Mouse (Mus musculus): ENCODE measurements at regions not wholly inside any gene's neighbourhood (a gene's known extent, or its start where the extent isn't known, plus 50 kb on each side); places are given as distances from the start of the nearest gene placed in this dataset.

DNA sequence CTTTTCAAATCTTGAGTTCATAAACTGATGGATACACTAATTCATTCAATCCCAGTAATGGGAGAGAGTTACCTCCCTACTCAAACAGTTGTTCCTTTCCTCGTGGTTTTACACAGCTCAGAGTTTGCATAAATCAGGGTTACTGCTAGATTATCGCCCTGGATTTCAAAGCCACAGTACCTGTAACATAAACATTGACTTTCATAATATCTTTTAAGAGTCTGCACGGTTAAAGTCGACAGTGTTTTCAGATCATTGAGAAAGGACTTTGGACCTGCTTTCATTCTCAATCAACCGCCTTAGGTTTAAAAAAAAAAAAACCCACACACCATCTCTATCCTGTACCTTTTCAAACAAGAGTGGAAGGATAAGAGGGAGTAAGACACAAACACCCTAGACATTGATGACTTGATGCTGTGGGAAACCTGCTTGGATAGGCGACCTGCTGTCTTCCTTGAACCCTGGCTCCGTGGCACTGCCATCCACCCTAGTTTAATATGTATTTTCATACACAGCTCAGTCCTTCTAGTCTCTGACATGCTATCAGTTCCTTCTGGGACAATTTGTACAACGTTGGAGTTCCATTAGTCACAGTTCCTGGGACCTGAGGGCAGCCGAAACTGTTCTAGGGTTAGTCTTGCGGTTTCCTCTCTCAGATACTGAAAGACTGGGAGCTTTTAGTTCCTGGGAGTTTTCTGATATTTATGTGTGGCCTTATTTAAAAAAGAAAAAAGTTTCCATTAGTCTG is 179.3 kb downstream of the Rnf152 start:
- Histone ChIP-seq H3K4me3 (replicated peaks; ENCODE audit: low read length) (no peak overlapping the region), H3K27me3 (replicated peaks; ENCODE audit: control insufficient read depth, insufficient read depth, low read length) (no peaks in the 10 kb centered on the region)
- 86% methylated on average over 10 of the region's 10 CpGs for WGBS

DNA sequence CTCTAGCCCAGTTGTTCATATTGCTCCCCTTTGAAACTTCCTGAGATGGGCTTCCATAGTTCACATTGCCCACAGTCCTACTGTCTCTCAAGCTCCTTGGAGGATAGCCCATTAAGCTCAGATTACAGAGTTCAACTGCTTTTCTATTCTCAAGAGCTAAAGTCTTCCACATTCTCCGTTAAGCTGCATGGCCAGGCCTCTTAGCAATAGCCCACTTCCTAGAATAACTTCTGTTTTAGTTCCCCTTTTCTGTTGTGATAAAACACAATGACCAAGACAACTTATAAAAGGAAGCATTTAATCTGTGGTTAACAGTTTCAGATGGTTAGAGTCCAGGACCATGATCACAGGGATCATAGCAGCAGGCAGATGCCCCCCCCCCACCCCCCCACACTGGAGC is 185.5 kb downstream of the Rnf152 start:
- no peak overlapping the region for H3K4me2 ChIP-seq (ENCODE audit: low read length)
- H3K4me1 ChIP-seq (replicated peaks; ENCODE audit: control insufficient read depth, insufficient read depth, low read length): no peaks in the 10 kb centered on the region
- no peaks in the 10 kb centered on the region for H3K27me3 ChIP-seq (replicated peaks; ENCODE audit: control insufficient read depth, insufficient read depth, low read length)
- no peak overlapping the region for H3K4me3 ChIP-seq (replicated peaks; ENCODE audit: low read length)
- no peaks in the 10 kb centered on the region for H3K36me3 ChIP-seq (ENCODE audit: control insufficient read depth, insufficient read depth)
- no peak overlapping the region for H3K27ac ChIP-seq (ENCODE audit: low read length)
- no peak for ATAC-seq
- H3K9me3 ChIP-seq (ENCODE audit: control insufficient read depth, low read length): no peaks in the 10 kb centered on the region
- no peak overlapping the region for H3K9ac ChIP-seq (replicated peaks; ENCODE audit: low read depth, low read length)
- 80% methylated on average over 1 of the region's 1 CpGs for WGBS

More for the DNA sequence above, 179.3 kb downstream of the Rnf152 start:
- Histone ChIP-seq H3K36me3 (ENCODE audit: control insufficient read depth, insufficient read depth) (no peaks in the 10 kb centered on the region), H3K9me3 (ENCODE audit: control insufficient read depth, low read length) (no peaks in the 10 kb centered on the region), H3K9ac (replicated peaks; ENCODE audit: low read depth, low read length) (no peak overlapping the region), H3K4me1 (replicated peaks; ENCODE audit: control insufficient read depth, insufficient read depth, low read length) (peaks cover 12% of the 10 kb centered on the region), H3K4me2 (ENCODE audit: low read length) (no peak overlapping the region), H3K27ac (ENCODE audit: low read length) (no peak overlapping the region)
- no peak for ATAC-seq

DNA sequence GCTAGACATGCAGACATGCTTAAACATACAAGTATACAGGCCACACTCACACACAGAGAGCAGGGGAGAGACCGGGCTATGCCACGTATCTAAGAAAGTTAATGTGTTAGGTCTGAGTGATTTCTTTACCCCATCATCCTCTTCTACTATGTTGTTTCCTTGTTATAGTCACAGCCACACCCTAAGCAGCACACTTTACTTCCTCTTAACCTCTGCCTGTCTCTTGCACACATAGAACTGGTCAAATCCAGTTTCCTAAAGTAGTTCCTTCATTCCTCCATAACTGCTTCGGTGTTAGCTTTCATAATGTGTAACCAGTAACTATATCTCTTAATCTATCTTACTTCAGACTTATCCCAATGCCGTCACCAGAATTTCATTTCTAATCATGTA is 186.4 kb downstream of the Rnf152 start:
- Histone ChIP-seq H3K4me1 (replicated peaks; ENCODE audit: control insufficient read depth, insufficient read depth, low read length) (no peaks in the 10 kb centered on the region), H3K9me3 (ENCODE audit: control insufficient read depth, low read length) (no peaks in the 10 kb centered on the region), H3K4me3 (replicated peaks; ENCODE audit: low read length) (no peak overlapping the region), H3K4me2 (ENCODE audit: low read length) (no peak overlapping the region), H3K27ac (ENCODE audit: low read length) (no peak overlapping the region), H3K27me3 (replicated peaks; ENCODE audit: control insufficient read depth, insufficient read depth, low read length) (no peaks in the 10 kb centered on the region), H3K36me3 (ENCODE audit: control insufficient read depth, insufficient read depth) (no peaks in the 10 kb centered on the region), H3K9ac (replicated peaks; ENCODE audit: low read depth, low read length) (no peak overlapping the region)
- ATAC-seq: no peak
- 97% methylated on average over 4 of the region's 4 CpGs for WGBS

DNA sequence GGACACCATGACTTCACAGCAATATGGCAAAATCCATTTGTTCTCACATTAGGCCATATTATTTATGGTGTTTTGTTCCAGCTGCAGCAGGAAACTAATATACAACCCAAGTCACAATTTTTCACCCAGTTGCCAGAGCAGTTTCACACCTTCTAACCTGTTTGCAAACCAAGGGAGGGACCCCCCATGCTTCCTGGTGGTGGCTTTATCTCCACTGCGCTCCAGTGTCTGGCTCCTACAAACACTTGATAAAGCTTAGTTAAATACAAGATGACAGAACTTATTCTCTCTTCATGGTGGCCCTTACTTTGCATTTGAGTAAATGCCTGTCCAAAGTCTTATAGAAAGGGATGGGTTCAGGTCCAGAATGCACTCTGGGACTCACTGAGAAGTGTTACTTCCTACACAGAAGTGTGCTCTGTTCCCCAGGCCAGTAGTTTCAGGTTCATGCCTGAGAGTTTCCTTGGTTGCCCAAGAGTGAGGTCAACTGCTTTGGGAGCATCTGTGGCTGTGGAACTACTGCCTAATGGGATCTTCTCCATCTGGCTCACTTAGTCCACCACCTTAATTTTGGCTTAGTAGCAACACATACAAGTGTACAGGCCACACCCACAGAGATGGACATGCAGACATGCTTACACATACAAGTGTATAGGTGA is 186.9 kb downstream of the Rnf152 start:
- no peak overlapping the region for H3K4me3 ChIP-seq (replicated peaks; ENCODE audit: low read length)
- H3K27ac ChIP-seq (ENCODE audit: low read length): no peak overlapping the region
- no peaks in the 10 kb centered on the region for H3K9me3 ChIP-seq (ENCODE audit: control insufficient read depth, low read length)
- 62% methylated on average over 1 of the region's 1 CpGs for WGBS
- no peak for ATAC-seq
- H3K27me3 ChIP-seq (replicated peaks; ENCODE audit: control insufficient read depth, insufficient read depth, low read length): no peaks in the 10 kb centered on the region
- no peak overlapping the region for H3K4me2 ChIP-seq (ENCODE audit: low read length)
- H3K4me1 ChIP-seq (replicated peaks; ENCODE audit: control insufficient read depth, insufficient read depth, low read length): no peaks in the 10 kb centered on the region
- no peaks in the 10 kb centered on the region for H3K36me3 ChIP-seq (ENCODE audit: control insufficient read depth, insufficient read depth)
- no peak overlapping the region for H3K9ac ChIP-seq (replicated peaks; ENCODE audit: low read depth, low read length)

DNA sequence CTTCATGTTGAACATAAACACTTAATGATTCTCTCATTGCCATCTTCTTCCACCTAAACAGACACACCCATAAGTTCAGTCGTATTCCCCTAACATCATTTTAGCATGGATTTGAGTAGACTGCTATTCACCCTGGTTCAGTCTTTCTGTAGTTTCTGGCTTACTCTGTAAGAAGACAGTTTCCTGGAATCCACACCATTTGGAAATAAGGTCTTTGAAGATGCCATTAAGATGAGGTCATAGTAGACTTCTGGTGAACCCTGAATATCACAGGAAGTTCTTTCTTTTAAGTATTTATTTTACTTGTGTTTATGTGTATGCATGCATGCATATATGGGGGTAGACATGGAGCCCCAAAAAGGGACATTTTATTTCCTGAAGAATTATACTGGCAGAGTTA is 187.7 kb downstream of the Rnf152 start:
- no peak overlapping the region for H3K27ac ChIP-seq (ENCODE audit: low read length)
- H3K36me3 ChIP-seq (ENCODE audit: control insufficient read depth, insufficient read depth): no peaks in the 10 kb centered on the region
- H3K4me3 ChIP-seq (replicated peaks; ENCODE audit: low read length): no peak overlapping the region
- H3K4me1 ChIP-seq (replicated peaks; ENCODE audit: control insufficient read depth, insufficient read depth, low read length): no peaks in the 10 kb centered on the region
- 86% methylated on average over 1 of the region's 1 CpGs for WGBS
- H3K4me2 ChIP-seq (ENCODE audit: low read length): no peak overlapping the region
- no peaks in the 10 kb centered on the region for H3K9me3 ChIP-seq (ENCODE audit: control insufficient read depth, low read length)
- no peaks in the 10 kb centered on the region for H3K27me3 ChIP-seq (replicated peaks; ENCODE audit: control insufficient read depth, insufficient read depth, low read length)
- ATAC-seq: no peak
- no peak overlapping the region for H3K9ac ChIP-seq (replicated peaks; ENCODE audit: low read depth, low read length)

DNA sequence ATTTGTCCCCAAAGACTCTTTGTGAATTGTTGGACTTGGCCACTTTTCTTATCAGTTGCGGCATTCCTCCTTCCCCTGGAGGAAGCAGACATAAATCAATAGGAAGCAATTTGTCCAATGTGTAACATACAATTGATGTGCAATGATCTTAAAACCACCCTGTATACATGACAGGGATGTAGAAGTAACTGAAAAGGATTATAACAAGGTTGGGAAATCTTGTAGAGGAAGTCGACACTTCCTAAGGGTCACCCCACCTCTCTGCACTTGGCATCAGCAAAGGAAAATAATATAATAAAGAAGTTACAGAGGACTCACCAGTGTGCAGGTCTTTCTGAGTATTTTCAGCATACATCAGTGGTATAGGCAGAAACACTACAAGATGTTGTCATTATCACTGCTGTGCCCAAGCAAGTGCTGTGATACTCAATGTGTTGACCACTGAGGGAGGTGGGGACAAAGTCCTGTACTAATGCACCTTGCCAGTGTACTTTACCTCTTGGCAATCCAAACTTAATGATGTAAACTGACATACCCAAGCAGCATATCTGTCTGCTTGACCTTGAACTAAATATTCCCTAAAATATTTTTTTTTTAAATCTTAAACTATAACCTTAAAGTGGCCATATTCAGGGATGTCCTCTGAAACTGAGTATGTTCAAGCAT is 198.9 kb downstream of the Rnf152 start:
- WGBS: 97% methylated on average over 2 of the region's 2 CpGs

DNA sequence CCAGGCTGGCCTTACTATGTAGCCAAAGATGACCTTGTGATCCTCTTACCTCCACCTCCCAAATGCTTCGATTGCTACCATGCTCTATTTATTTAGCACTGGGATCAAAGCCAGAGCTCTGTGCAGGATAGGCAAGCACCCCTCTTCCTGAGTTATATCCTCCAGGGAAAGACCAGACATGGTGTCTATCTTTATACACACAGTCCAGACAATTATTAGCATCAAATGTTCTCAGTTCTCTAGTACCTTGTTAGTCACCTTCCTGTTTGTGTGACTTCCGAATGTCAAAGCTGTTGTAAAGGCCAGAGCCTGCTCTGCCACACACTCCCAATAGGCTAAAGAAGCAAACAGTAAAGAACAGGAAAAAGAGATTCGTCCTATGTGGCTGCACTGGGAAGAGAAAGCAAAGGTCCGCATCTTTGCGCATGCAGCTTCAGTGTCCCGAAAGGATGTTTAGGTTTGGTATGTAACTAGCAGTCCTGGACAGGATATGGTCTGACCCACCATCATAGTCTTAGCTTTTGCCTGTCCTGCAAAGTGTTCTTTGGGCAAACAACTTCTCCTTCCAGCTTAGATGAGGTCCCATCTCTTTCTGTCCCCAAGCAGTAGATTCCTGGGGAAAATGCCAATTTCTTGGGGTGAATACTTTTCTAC is 204.2 kb downstream of the Rnf152 start:
- H3K9ac ChIP-seq (replicated peaks; ENCODE audit: low read depth, low read length): no peak overlapping the region
- H3K27ac ChIP-seq (ENCODE audit: low read length): no peak overlapping the region
- H3K9me3 ChIP-seq (ENCODE audit: control insufficient read depth, low read length): no peaks in the 10 kb centered on the region
- H3K4me1 ChIP-seq (replicated peaks; ENCODE audit: control insufficient read depth, insufficient read depth, low read length): no peaks in the 10 kb centered on the region
- H3K36me3 ChIP-seq (ENCODE audit: control insufficient read depth, insufficient read depth): no peaks in the 10 kb centered on the region
- H3K4me2 ChIP-seq (ENCODE audit: low read length): no peak overlapping the region
- H3K4me3 ChIP-seq (replicated peaks; ENCODE audit: low read length): no peak overlapping the region
- no peaks in the 10 kb centered on the region for H3K27me3 ChIP-seq (replicated peaks; ENCODE audit: control insufficient read depth, insufficient read depth, low read length)
- 91% methylated on average over 6 of the region's 6 CpGs for WGBS
- ATAC-seq: no peak

More for the DNA sequence above, 198.9 kb downstream of the Rnf152 start:
- H3K9ac ChIP-seq (replicated peaks; ENCODE audit: low read depth, low read length): no peak overlapping the region
- no peaks in the 10 kb centered on the region for H3K9me3 ChIP-seq (ENCODE audit: control insufficient read depth, low read length)
- H3K4me3 ChIP-seq (replicated peaks; ENCODE audit: low read length): no peak overlapping the region
- no peaks in the 10 kb centered on the region for H3K36me3 ChIP-seq (ENCODE audit: control insufficient read depth, insufficient read depth)
- no peaks in the 10 kb centered on the region for H3K4me1 ChIP-seq (replicated peaks; ENCODE audit: control insufficient read depth, insufficient read depth, low read length)
- H3K27ac ChIP-seq (ENCODE audit: low read length): no peak overlapping the region
- H3K4me2 ChIP-seq (ENCODE audit: low read length): no peak overlapping the region
- ATAC-seq: no peak
- no peaks in the 10 kb centered on the region for H3K27me3 ChIP-seq (replicated peaks; ENCODE audit: control insufficient read depth, insufficient read depth, low read length)

DNA sequence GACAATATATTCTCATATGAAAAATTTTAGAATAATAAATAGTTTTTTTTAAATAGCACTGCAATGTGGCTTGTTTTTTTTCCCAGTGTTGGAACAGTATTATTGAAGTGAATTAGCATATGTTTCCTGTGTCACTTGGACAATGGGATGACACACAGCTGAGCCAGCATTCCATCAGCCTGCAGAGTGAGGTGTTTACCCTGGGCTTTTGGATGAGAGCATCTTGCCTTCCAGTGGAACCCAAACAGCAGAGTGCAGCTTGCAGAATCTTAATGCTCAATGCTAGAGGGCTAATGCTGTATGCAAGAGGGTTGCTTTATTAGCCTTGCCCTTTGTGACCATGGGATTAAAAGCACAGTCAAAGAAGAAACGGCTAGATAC is 205.1 kb downstream of the Rnf152 start:
- 29% methylated on average over 1 of the region's 1 CpGs for WGBS
- Histone ChIP-seq H3K27me3 (replicated peaks; ENCODE audit: control insufficient read depth, insufficient read depth, low read length) (no peaks in the 10 kb centered on the region), H3K27ac (ENCODE audit: low read length) (no peak overlapping the region), H3K36me3 (ENCODE audit: control insufficient read depth, insufficient read depth) (no peaks in the 10 kb centered on the region), H3K4me2 (ENCODE audit: low read length) (no peak overlapping the region), H3K4me3 (replicated peaks; ENCODE audit: low read length) (no peak overlapping the region), H3K9ac (replicated peaks; ENCODE audit: low read depth, low read length) (no peak overlapping the region), H3K4me1 (replicated peaks; ENCODE audit: control insufficient read depth, insufficient read depth, low read length) (no peaks in the 10 kb centered on the region), H3K9me3 (ENCODE audit: control insufficient read depth, low read length) (no peaks in the 10 kb centered on the region)
- ATAC-seq: no peak

Data from forebrain, embryonic 16.5 days (tissue).